Mouse (Mus musculus) liver, embryonic 12.5 days (tissue): ENCODE measurements around the gene Spdye4a. TPM values are rescaled to one million over a fixed set of nuclear protein-coding genes. Genes with fewer than 3 reads are reported as not detected.

Source experiments
- ATAC-seq: fragments of 200-750 bp; cut with Nextera tagmentation; 2 replicates; pipeline ENCODE4 v1.8.0; 2017; ENCODE audit warnings: moderate number of reproducible peaks, mild to moderate bottlenecking, moderate library complexity
- H3K27ac ChIP-seq: fragments of 300-500 bp; sonication (generic); 2 replicates; pipeline ENCODE4 v1.5.1; 2016; ENCODE audit warnings: mild to moderate bottlenecking
- H3K27me3 ChIP-seq: fragments of 300-500 bp; sonication (generic); replicated peaks from 2 replicates; pipeline ENCODE4 v1.6.1; 2016; ENCODE audit warnings: mild to moderate bottlenecking, moderate library complexity
- H3K36me3 ChIP-seq: fragments of 300-500 bp; sonication (generic); 2 replicates; pipeline ENCODE4 v1.6.1; 2016; ENCODE audit warnings: mild to moderate bottlenecking, moderate library complexity
- H3K4me1 ChIP-seq: fragments of 300-500 bp; sonication (generic); 2 replicates; pipeline ENCODE4 v1.6.1; 2016
- H3K4me2 ChIP-seq: fragments of 300-500 bp; sonication (generic); 2 replicates; pipeline ENCODE4 v1.6.1; 2016; ENCODE audit warnings: mild to moderate bottlenecking, moderate library complexity
- H3K4me3 ChIP-seq: fragments of 300-500 bp; sonication (generic); 2 replicates; pipeline ENCODE4 v1.5.1; 2016; ENCODE audit warnings: mild to moderate bottlenecking, moderate library complexity
- H3K9ac ChIP-seq: fragments of 300-500 bp; sonication (generic); 2 replicates; pipeline ENCODE4 v1.6.1; 2016; ENCODE audit warnings: mild to moderate bottlenecking, moderate library complexity
- H3K9me3 ChIP-seq: fragments of 300-500 bp; sonication (generic); replicated peaks from 2 replicates; pipeline ENCODE4 v1.6.1; 2016; ENCODE audit warnings: mild to moderate bottlenecking, moderate library complexity
- WGBS: fragments of 180-500 bp; shearing (Covaris S2); methylation state at CpG from one replicate; pipeline ENCODE4 v1.1.7; 2016; ENCODE audit not compliant: insufficient replicate concordance; 5-methylcytosine and 5-hydroxymethylcytosine counted together
- polyA plus RNA-seq: library from polyadenylated mRNA; unstranded; fragments of >200 nt; fragmentation: Nextera tagmentation; extraction: Ambion mirVana; gene quantifications from 2 replicates; pipeline ENCODE4 v1.2.1, GENCODE M21; 2016

Spdye4a gene
- polyA plus RNA-seq, 1 experiment from 2014 or later = not detected

GRCm38 (mm10) chr5:143255802-143256201 is 29.1 kb upstream of the Spdye4a start:
- no peaks in the 10 kb centered on the region for H3K36me3 ChIP-seq
- no peak for ATAC-seq
- 55% methylated on average over 5 of the region's 5 CpGs for WGBS
- no peak overlapping the region for H3K27ac ChIP-seq
- no peaks in the 10 kb centered on the region for H3K9me3 ChIP-seq
- no peak overlapping the region for H3K9ac ChIP-seq
- peaks cover 94% of the 10 kb centered on the region for H3K27me3 ChIP-seq
- no peak overlapping the region for H3K4me2 ChIP-seq
- H3K4me3 ChIP-seq = no peak overlapping the region
- peaks cover 19% of the 10 kb centered on the region for H3K4me1 ChIP-seq

GRCm38 (mm10) chr5:143255131-143255519 is 28.4 kb upstream of the Spdye4a start:
- Histone ChIP-seq H3K27ac (no peak overlapping the region), H3K4me2 (no peak overlapping the region)
- ATAC-seq = no peak

DNA sequence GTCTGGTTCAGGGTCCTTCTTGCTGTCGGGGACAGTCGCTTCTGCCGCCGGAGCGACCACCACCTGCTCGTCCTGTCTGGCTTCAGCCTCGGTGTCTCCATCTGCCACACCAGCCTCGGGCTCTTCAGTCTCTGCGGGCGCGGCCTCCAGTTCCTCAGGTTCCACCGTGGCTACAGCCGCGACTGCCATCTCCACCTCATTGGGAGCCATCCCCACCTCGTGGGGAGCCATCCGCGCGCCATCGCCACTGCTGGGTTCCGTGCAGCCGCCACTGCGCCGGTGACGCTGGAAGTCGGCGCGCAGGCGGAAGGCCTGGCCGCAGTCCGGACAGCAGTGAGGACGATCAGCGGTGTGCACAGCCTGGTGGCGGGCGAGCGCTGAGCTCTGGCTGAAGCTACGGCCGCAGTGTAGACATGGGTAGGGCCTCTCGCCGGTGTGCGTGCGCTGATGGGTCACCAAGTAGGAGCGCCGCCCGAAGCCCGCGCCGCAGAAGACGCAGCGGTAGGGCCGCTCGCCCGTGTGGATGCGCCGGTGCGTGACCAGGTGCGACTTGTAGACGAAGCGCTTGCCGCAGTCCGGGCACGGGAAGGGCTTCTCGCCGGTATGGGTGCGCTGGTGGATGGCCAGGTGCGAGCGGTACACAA is 27.9 kb upstream of the Spdye4a start:
- WGBS = 5% methylated on average over 65 of the region's 66 CpGs
- no peak for ATAC-seq
- Histone ChIP-seq H3K4me3 (peak overlapping the region; percentile 41; the same call in 1 of the 2 replicates), H3K27ac (no peak overlapping the region), H3K27me3 (peaks cover 96% of the 10 kb centered on the region), H3K4me2 (peak overlapping the region; percentile 59; the same call in 1 of the 2 replicates), H3K9me3 (no peaks in the 10 kb centered on the region), H3K9ac (no peak overlapping the region), H3K36me3 (no peaks in the 10 kb centered on the region), H3K4me1 (peaks cover 19% of the 10 kb centered on the region)

More at GRCm38 (mm10) chr5:143255131-143255519, 28.4 kb upstream of the Spdye4a start:
- Histone ChIP-seq H3K4me1 (peaks cover 19% of the 10 kb centered on the region), H3K9me3 (no peaks in the 10 kb centered on the region), H3K4me3 (0 out of 2 replicates have a peak overlapping the region, but pooled peaks have one; percentile 41), H3K36me3 (no peaks in the 10 kb centered on the region), H3K9ac (no peak overlapping the region), H3K27me3 (peaks cover 97% of the 10 kb centered on the region)
- 9% methylated on average over 24 of the region's 24 CpGs for WGBS

DNA sequence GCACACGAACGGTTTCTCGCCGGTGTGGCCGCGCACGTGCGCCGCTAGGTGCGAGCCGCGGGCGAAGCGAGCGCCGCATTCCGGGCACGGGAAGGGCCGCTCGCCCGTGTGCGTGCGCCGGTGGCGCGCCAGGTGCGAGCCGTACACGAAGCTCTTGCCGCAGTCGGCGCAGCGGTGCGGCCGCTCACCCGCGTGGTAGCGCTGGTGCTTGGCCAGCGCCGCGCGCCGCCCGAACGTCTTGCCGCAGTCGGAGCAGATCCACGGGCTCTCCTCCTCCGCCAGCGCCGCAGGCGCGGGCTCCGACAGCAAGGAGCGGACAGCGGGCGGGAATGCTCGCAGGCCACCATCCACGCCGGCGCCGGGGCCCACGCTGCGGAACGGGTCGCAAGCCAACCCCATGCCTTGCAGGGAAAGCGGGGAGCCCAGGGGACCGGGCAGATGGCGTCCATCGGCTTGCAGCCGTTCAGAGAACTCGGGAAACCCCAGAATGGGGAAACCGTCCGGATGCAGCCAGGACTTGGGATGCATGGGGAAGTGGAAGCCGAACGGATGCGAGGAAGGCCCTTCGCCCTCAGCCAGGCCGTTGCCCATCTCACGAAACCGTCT is 27.3 kb upstream of the Spdye4a start:
- Histone ChIP-seq H3K27me3 (peaks cover 90% of the 10 kb centered on the region), H3K27ac (no peak overlapping the region), H3K4me1 (peaks cover 19% of the 10 kb centered on the region), H3K9ac (0 out of 2 replicates have a peak overlapping the region, but pooled peaks have one; percentile 0), H3K9me3 (no peaks in the 10 kb centered on the region), H3K4me2 (peak overlapping the region; percentile 59), H3K4me3 (peak overlapping the region; percentile 41), H3K36me3 (no peaks in the 10 kb centered on the region)
- ATAC-seq = no peak
- 6% methylated on average over 72 of the region's 81 CpGs for WGBS

GRCm38 (mm10) chr5:143253186-143253880 is 26.6 kb upstream of the Spdye4a start:
- H3K27me3 ChIP-seq = peaks cover 83% of the 10 kb centered on the region
- no peak for ATAC-seq
- no peak overlapping the region for H3K9ac ChIP-seq
- H3K4me2 ChIP-seq = peak overlapping the region; percentile 59
- peaks cover 4% of the 10 kb centered on the region; the same call in 1 of the 2 replicates for H3K36me3 ChIP-seq
- H3K4me1 ChIP-seq = peaks cover 19% of the 10 kb centered on the region
- no peaks in the 10 kb centered on the region for H3K9me3 ChIP-seq
- 3% methylated on average over 103 of the region's 103 CpGs for WGBS
- H3K4me3 ChIP-seq = peak overlapping the region; percentile 41
- H3K27ac ChIP-seq = no peak overlapping the region

DNA sequence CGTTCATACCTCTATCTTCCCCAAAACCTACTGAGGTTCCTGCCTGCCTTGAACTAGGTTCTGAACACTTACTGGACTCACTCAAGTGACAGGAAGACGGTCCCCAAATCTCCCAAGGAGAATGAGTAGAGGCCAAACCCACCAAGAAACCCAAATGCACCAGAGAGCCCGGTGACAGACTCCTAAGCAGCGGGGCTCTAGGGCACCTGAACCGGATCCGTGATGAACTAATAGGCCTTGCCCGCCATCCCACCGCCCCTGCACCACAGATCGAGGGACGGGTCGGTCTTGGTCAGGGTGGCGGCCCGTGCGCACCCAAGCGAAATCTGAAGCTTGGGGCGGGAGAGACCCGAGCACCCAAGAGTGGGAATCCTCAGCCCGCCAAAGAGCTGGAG is 26.1 kb upstream of the Spdye4a start:
- WGBS = 11% methylated on average over 18 of the region's 18 CpGs
- Histone ChIP-seq H3K9me3 (no peaks in the 10 kb centered on the region), H3K36me3 (peaks cover 9% of the 10 kb centered on the region), H3K4me1 (peaks cover 19% of the 10 kb centered on the region), H3K27me3 (peaks cover 78% of the 10 kb centered on the region), H3K27ac (no peak overlapping the region), H3K4me3 (no peak overlapping the region), H3K9ac (no peak overlapping the region), H3K4me2 (no peak overlapping the region)
- ATAC-seq = no peak

DNA sequence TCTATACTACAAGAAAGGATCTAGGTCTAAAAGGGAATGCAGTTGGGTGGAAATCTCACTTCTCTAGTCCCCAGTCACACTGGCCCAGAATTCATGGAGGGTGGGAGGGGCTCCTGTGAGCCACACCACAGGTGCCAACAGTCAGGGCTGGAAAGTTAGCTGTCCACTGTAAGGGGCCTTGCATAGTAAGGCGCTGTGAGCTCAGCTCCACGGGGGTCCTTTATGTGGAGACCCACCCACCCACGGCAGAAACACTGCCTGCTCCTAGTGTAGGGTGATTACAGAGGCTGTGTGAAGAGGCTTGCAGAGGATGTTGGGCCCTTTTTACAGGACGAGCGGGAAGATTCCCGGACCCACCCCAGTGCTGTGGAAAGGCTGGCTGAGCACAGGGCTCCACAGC is 25.3 kb upstream of the Spdye4a start:
- Histone ChIP-seq H3K9me3 (no peaks in the 10 kb centered on the region), H3K36me3 (peaks cover 17% of the 10 kb centered on the region), H3K27me3 (peaks cover 70% of the 10 kb centered on the region), H3K27ac (no peak overlapping the region), H3K4me2 (no peak overlapping the region), H3K4me1 (peaks cover 19% of the 10 kb centered on the region), H3K9ac (no peak overlapping the region), H3K4me3 (no peak overlapping the region)
- 34% methylated on average over 6 of the region's 6 CpGs for WGBS
- ATAC-seq = no peak

DNA sequence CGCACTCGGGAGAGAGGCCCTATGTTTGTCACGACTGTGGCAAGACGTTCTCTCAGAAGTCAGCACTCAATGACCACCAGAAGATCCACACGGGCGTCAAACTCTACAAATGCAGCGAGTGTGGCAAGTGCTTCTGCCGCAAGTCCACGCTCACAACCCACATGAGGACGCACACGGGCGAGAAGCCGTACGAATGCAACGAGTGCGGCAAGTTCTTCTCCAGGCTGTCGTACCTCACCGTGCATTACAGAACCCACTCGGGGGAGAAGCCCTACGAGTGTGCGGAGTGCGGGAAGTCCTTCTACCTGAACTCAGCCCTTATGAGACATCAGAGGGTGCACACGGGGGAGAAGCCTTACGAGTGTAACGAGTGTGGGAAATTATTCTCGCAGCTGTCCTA is 18.2 kb upstream of the Spdye4a start:
- Histone ChIP-seq H3K27me3 (peaks cover 2% of the 10 kb centered on the region; the same call in 1 of the 2 replicates), H3K9me3 (0 out of 2 replicates have a peak, but pooled peaks cover 6% of the 10 kb centered on the region), H3K9ac (no peak overlapping the region), H3K36me3 (peaks cover 88% of the 10 kb centered on the region), H3K4me3 (no peak overlapping the region), H3K27ac (no peak overlapping the region), H3K4me1 (no peaks in the 10 kb centered on the region), H3K4me2 (no peak overlapping the region)
- no peak for ATAC-seq
- 89% methylated on average over 26 of the region's 26 CpGs for WGBS

DNA sequence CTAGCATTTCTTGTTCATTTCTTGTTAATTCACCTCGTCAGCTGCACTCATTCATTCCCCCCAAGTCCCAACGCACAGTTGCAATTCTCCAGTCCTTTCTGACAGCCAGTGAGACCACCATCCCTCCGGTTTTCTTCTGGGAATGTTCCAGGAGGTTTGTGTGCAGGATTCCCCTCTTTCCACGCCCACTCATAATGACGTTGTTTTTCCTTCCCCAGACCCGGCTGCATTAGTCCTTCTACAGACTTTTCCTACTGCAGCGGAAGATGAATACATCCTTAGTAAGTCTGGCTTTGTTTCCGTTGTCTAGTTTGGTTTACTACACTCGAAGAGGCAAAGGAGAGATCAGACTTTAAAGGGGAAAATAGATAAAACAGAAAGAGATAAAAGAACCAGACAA is 9.3 kb upstream of the Spdye4a start:
- 45% methylated on average over 9 of the region's 9 CpGs for WGBS
- Histone ChIP-seq H3K27me3 (no peaks in the 10 kb centered on the region), H3K4me3 (peak overlapping the region; percentile 76), H3K36me3 (peaks cover 38% of the 10 kb centered on the region), H3K27ac (no peak overlapping the region), H3K4me1 (peaks cover 26% of the 10 kb centered on the region), H3K4me2 (peak overlapping the region; percentile 93), H3K9me3 (no peaks in the 10 kb centered on the region), H3K9ac (peak overlapping the region; percentile 82)
- ATAC-seq = no peak

DNA sequence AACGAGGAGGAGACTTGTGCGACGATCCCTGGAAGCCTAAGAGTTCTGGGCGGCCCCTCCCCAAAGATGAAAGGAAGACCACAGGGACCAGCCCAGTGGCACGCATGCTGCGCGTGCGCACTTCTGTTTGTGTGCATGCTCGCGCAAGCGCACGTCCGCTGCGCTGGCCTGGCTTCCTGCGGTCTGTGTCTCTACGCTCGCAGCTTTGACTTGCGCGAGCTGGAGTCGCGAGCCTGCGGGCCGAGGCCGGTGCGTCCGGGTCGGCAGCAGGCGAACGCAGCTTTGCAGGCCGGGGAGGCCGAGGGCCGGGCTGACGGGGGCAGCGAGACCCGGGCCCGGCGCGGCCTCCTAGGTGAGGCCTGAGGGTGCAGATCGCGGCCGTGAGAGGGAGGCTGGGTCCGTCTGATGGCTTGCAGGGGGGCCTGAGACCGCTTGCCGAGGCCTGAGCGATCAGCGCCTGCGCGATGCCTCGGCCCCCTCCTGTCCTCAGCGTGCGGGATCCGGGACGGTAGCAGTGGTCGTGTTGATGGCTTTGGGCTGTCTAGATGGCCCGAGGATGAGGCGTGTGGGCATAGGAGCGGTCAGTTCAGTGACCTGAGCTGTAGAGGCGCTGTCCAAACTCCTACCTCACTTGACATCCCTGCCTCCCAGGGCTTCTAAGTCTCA is 8.5 kb upstream of the Spdye4a start, which contains the start of gene Zfp12:
TSS of gene Zfp12 (plus strand) at position 136 of the 666 bp plus-strand sequence.
- peak; percentile 94 for ATAC-seq
- peak within 1 kb of the TSS; percentile 82 for H3K9ac ChIP-seq
- H3K4me2 ChIP-seq = peak within 1 kb of the TSS; percentile 93
- peaks cover 26% of the 10 kb centered on the region for H3K4me1 ChIP-seq
- WGBS = under 1% methylated on average over 58 of the region's 58 CpGs
- H3K4me3 ChIP-seq = peak within 1 kb of the TSS; percentile 76
- peak within 1 kb of the TSS; percentile 88 for H3K27ac ChIP-seq
- H3K27me3 ChIP-seq = no peaks in the 10 kb centered on the region
- no peaks in the 10 kb centered on the region for H3K9me3 ChIP-seq
- H3K36me3 ChIP-seq = peaks cover 29% of the 10 kb centered on the region

DNA sequence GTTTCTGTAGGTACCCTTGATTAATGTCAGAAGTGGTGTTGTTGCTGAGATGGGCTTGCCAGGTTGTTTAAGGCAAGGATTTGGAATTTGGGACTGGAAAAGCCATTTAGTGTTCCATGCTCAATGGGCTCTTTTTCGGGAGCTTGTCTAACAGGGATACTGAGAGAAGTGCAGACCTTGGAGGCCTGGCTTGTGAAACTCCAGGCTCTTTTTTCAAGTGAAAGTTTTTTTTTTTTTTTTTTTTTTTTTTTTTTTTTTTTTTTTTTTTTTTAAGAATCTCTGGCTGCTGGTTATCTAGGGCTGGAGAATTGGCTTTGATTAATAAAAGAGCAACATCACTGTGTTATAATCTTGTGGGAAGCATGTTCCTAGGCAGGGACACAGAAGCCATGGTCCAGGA is 4.4 kb downstream of the Spdye4a start:
- 69% methylated on average over 1 of the region's 1 CpGs for WGBS
- Histone ChIP-seq H3K36me3 (no peaks in the 10 kb centered on the region), H3K9me3 (no peaks in the 10 kb centered on the region), H3K9ac (no peak overlapping the region), H3K27ac (no peak overlapping the region), H3K4me2 (no peak overlapping the region), H3K4me3 (no peak overlapping the region), H3K27me3 (0 out of 2 replicates have a peak, but pooled peaks cover 7% of the 10 kb centered on the region), H3K4me1 (no peaks in the 10 kb centered on the region)
- no peak for ATAC-seq
